ENCODE assay signal across 16 mouse cellular contexts in genomic region chr14:64532351-64532750, GRCm38 (mm10).
DNase-seq lines count a peak whose midpoint lies in the region; ATAC-seq and TF ChIP-seq lines count a peak whose summit lies in the region.
"Had no signal": no experiment of that assay in that cellular context is flagged by ENCODE, and none has a peak within 500 bp of the region (broad histone marks: within the 10 kb centered on the region; RNA-seq: fewer than 3 reads in every experiment).

No protein-coding gene starts in this region.

- H3K27me3 ChIP-seq in hindbrain, embryonic 12.5 days, result no peaks in the 10 kb centered on the region
- no peaks in the 10 kb centered on the region for H3K27me3 ChIP-seq in hindbrain, embryonic 11.5 days (ENCODE audit: control insufficient read depth, insufficient read depth, low read length)
- no peaks in the 10 kb centered on the region for H3K27me3 ChIP-seq in neural tube, embryonic 13.5 days
- no peaks in the 10 kb centered on the region for H3K27me3 ChIP-seq in midbrain, embryonic 14.5 days (ENCODE audit: control insufficient read depth, insufficient read depth, low read length)
- H3K27me3 ChIP-seq: limb, embryonic 13.5 days had no signal

- no peak overlapping the region for H3K4me2 ChIP-seq in hindbrain, embryonic 12.5 days (replicated peaks)
- no peak overlapping the region for H3K4me2 ChIP-seq in hindbrain, embryonic 11.5 days (replicated peaks; ENCODE audit: low read depth, low read length)
- no peak overlapping the region for H3K4me2 ChIP-seq in neural tube, embryonic 13.5 days
- no peak overlapping the region for H3K4me2 ChIP-seq in midbrain, embryonic 14.5 days (ENCODE audit: low read length)
- H3K4me2 ChIP-seq: limb, embryonic 13.5 days had no signal

- peaks cover 19% of the 10 kb centered on the region for H3K4me1 ChIP-seq in hindbrain, embryonic 12.5 days
- H3K4me1 ChIP-seq in hindbrain, embryonic 11.5 days (replicated peaks; ENCODE audit: control insufficient read depth, insufficient read depth, low read length), result no peaks in the 10 kb centered on the region
- peaks cover 33% of the 10 kb centered on the region for H3K4me1 ChIP-seq in neural tube, embryonic 13.5 days (replicated peaks)
- H3K4me1 ChIP-seq in midbrain, embryonic 14.5 days (ENCODE audit: control insufficient read depth, insufficient read depth, low read length), result peaks cover 27% of the 10 kb centered on the region
- H3K4me1 ChIP-seq in lung, adult 2 months (ENCODE audit: control insufficient read depth, insufficient read depth, low read length), result no peaks in the 10 kb centered on the region
- H3K4me1 ChIP-seq: limb, embryonic 13.5 days had no signal

- no peaks in the 10 kb centered on the region for H3K9me3 ChIP-seq in hindbrain, embryonic 12.5 days (replicated peaks)
- H3K9me3 ChIP-seq in hindbrain, embryonic 11.5 days (ENCODE audit: control insufficient read depth, low read length), result no peaks in the 10 kb centered on the region
- no peaks in the 10 kb centered on the region for H3K9me3 ChIP-seq in neural tube, embryonic 13.5 days
- H3K9me3 ChIP-seq in midbrain, embryonic 14.5 days (ENCODE audit: control insufficient read depth, low read length), result no peaks in the 10 kb centered on the region
- H3K9me3 ChIP-seq: limb, embryonic 13.5 days had no signal

- no peak for DNase-seq in hindbrain, embryonic 11.5 days (ENCODE audit: low spot score)
- no peak for DNase-seq in neural tube, embryonic 10.5 days (ENCODE audit: extremely low spot score, low spot score)
- no peak for DNase-seq in midbrain, embryonic 14.5 days
- no peak for DNase-seq in testis, postnatal 14 days (ENCODE audit: low spot score)
- no peak for DNase-seq in lung, adult 2 months
- DNase-seq: adrenal gland, postnatal 10 days; B cell, adult 2 months; heart, adult 11 months; heart, postnatal 4 days; kidney, adult 2 months; kidney, postnatal 14 days had no signal

- no peak overlapping the region for H3K9ac ChIP-seq in hindbrain, embryonic 12.5 days
- no peak overlapping the region for H3K9ac ChIP-seq in hindbrain, embryonic 11.5 days (ENCODE audit: low read depth, low read length)
- no peak overlapping the region for H3K9ac ChIP-seq in neural tube, embryonic 13.5 days
- H3K9ac ChIP-seq in midbrain, embryonic 14.5 days (replicated peaks; ENCODE audit: low read length), result no peak overlapping the region
- H3K9ac ChIP-seq: limb, embryonic 13.5 days; liver, embryonic 14.5 days had no signal

- WGBS in hindbrain, embryonic 12.5 days, result 91% methylated on average over 5 of the region's 5 CpGs
- 90% methylated on average over 5 of the region's 5 CpGs for WGBS in hindbrain, embryonic 11.5 days
- WGBS in neural tube, embryonic 13.5 days, result 90% methylated on average over 5 of the region's 5 CpGs
- 93% methylated on average over 5 of the region's 5 CpGs for WGBS in midbrain, embryonic 14.5 days
- WGBS in lung, adult 2 months, result 78% methylated on average over 5 of the region's 5 CpGs

- TF ChIP-seq POLR2A in lung, adult 2 months (IDR thresholded peaks at IDR 0.05; ENCODE audit: borderline replicate concordance, extremely low read depth, low read depth, low read length), result no peak

- ATAC-seq in hindbrain, embryonic 12.5 days (ENCODE audit: low FRiP score), result no peak
- ATAC-seq in hindbrain, embryonic 11.5 days (ENCODE audit: low FRiP score), result no peak
- no peak for ATAC-seq in neural tube, embryonic 13.5 days (ENCODE audit: low read depth)
- no peak for ATAC-seq in midbrain, embryonic 14.5 days (ENCODE audit: low FRiP score, low TSS enrichment)
- ATAC-seq: lung, postnatal 0 days had no signal

- no peak for TF ChIP-seq CTCF in lung, adult 2 months (IDR thresholded peaks at IDR 0.05; ENCODE audit: insufficient read depth, low read length)

- no peaks in the 10 kb centered on the region for H3K36me3 ChIP-seq in hindbrain, embryonic 12.5 days
- H3K36me3 ChIP-seq in hindbrain, embryonic 11.5 days (ENCODE audit: control insufficient read depth, insufficient read depth, low read length), result no peaks in the 10 kb centered on the region
- H3K36me3 ChIP-seq in neural tube, embryonic 13.5 days, result no peaks in the 10 kb centered on the region
- no peaks in the 10 kb centered on the region for H3K36me3 ChIP-seq in midbrain, embryonic 14.5 days (ENCODE audit: control insufficient read depth, insufficient read depth, low read length)
- H3K36me3 ChIP-seq: limb, embryonic 13.5 days had no signal

- no peak overlapping the region for H3K4me3 ChIP-seq in hindbrain, embryonic 12.5 days
- no peak overlapping the region for H3K4me3 ChIP-seq in hindbrain, embryonic 11.5 days (ENCODE audit: low read depth, low read length)
- H3K4me3 ChIP-seq in neural tube, embryonic 13.5 days, result no peak overlapping the region
- H3K4me3 ChIP-seq in midbrain, embryonic 14.5 days (replicated peaks; ENCODE audit: low read depth, low read length), result no peak overlapping the region
- H3K4me3 ChIP-seq in lung, adult 2 months (replicated peaks; ENCODE audit: extremely low read depth, low read depth, low read length), result no peak overlapping the region
- H3K4me3 ChIP-seq: limb, embryonic 13.5 days had no signal

- H3K27ac ChIP-seq in hindbrain, embryonic 12.5 days, result peak overlapping the region; percentile 85
- no peak overlapping the region for H3K27ac ChIP-seq in hindbrain, embryonic 11.5 days (ENCODE audit: low read depth, low read length)
- peak overlapping the region; percentile 89 for H3K27ac ChIP-seq in neural tube, embryonic 13.5 days (replicated peaks)
- peak overlapping the region; percentile 93 for H3K27ac ChIP-seq in midbrain, embryonic 14.5 days (replicated peaks; ENCODE audit: low read depth, low read length)
- H3K27ac ChIP-seq: limb, embryonic 13.5 days; liver, embryonic 14.5 days had no signal
